Mouse (Mus musculus) thymus, postnatal 10 days (tissue): ENCODE measurements around the gene Usp53.
"Not testable (repeated sequence)": the region's sequence is repeated elsewhere in the genome, so short reads cannot be mapped to it uniquely, and the experiment has no call there.

Experiments
- DNase-seq, 2 experiments: peaks; one replicate each; pipeline ENCODE4 v3.0.0; 2021; ENCODE audit warnings: low spot score in 2 of 2

Usp53 gene

DNA sequence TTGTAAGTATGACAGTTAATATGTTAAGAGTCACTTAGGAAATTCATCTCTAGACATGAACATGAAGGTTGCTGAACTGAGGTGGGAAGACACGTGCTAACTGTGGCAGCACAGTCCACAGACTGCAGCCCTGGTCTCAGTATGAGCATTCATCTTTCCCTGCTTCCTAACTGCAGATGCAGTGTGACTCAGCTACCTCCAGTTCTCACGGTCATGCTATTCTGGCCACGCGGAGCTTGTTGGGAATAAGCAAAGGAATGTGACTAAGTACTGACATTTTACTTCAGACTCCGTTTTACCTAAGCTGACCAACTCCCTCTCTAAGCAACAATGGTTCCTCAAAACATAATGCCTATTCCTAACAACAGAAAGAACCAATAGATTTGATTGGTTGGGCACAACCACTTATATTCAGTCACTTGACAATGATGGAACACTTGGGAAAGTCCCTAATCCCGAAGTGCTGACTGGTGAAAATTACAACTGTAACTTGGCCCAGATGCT lies 40.9 kb downstream of the Usp53 start:
- no peak for DNase-seq

DNA sequence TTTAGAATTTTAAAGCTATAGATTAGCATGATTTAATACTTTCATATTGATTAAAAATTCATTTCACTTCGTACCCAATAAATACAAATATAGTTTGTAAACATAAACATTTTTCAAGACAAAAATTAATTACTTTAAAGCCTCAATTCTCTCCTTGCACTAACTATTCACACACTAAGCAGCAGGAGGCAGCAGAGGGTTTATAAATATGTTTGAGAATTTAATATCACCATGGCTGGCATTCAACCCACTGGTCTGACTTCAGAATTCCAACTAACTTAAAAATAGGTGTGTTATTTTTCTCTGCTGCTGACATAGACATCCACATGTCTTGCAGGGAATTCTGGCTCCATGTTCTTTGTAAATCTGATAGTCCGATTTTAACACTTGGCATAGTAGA lies 45.1 kb downstream of the Usp53 start:
- DNase-seq: peak in 1 of 2 experiments; percentile 30

DNA sequence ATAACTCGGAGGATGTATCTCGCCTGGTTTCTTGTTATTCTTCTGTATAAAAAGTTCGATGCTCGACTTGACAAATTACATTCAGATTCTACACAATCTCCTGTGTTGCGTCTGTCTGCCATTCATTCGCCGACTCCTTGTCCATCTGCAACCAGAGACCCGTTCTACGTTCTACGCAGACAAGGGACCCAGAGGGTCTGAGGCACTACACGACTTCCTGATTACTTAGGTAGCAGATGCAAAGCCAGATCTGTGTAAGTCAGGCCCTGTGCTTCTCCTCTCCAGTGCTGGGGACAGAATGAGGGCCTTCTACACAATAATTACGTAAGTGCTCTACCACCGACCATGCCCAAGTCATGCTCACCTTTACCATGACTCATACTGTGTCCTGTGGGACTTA lies 47.1 kb downstream of the Usp53 start:
- DNase-seq: not testable (repeated sequence)

DNA sequence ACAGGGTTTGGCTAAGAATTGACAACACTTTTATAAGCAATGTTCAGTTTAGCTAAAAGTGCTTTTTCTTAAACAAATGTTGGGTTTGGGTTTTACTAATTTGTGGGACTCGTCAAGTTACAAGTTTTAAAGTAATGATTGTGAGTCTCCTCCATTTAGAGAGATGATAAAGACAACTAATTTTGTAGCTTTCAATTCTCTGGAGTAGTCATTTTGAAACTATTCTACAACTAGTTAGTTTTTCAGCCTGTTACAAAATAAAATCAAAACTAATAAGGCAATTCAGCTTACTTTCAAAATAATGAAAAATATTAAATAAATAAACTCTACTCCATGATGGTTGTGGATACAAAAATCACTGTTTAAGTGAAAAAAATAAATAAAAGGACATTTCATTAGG lies 51.8 kb downstream of the Usp53 start:
- no peak for DNase-seq

DNA sequence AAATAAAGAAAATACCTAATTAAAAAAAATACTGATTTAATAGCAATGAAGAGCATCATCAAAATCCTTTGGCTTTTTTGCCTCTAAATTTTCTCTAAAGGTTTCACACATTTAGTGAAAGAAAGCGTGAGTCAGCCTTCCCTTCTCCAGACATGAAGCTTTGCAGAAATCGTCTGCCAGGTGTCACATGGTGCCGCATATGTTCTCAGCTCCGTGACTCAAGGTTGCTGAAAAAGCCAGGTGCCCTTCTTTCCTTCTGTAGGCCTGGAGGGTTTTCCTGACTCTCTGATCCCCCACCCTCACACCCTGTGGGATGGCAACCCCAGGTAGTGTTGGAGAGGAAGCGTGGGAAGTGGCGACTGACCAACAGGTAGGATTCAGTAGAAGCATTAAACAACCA lies 54.6 kb downstream of the Usp53 start:
- DNase-seq: no peak

DNA sequence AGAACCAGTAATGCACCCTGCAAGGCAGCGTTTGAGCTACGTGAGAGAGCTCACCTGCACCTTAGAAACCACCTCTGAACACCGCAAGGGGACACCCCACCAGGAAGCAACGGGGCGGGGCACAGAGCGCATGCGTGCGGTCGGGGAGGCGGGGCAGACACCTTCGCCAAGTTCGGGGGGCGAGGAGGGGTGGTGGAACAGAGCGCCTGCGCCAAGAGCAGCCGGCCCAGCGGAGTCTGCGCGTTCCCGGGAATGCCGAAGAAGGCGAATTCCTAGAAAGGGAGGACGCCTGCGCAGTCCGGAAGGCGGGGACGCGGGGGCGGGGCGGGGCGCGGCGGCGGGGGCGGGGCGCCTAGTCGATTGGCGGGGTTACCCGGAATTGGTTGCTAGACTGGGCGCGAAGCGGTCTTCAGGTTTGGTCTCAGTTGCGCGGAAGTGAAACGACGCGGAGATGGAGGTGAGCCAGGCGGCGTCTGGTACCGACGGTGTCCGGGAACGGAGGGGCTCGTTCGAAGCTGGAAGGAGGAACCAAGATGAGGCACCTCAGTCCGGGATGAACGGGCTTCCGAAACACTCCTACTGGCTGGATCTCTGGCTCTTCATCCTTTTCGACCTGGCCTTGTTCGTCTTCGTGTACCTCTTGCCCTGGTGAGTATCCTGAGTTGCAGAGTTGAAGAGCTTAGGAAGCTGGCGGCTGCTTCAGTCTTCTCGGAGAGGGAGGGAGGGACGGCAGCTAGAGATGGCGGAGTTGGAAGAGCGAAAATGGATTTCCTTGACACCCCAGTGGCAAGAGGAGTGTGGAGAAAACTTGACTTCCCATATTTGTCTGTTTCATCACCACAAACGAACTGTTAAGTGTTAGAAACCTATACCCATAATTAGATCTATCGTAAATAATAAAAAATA lies 60.0 kb downstream of the Usp53 start, which contains the start of gene 1810037I17Rik:
Gene 1810037I17Rik (plus strand): TSS at position 195 of the 906 bp plus-strand sequence.
- DNase-seq: peak; percentile 95 to 96

DNA sequence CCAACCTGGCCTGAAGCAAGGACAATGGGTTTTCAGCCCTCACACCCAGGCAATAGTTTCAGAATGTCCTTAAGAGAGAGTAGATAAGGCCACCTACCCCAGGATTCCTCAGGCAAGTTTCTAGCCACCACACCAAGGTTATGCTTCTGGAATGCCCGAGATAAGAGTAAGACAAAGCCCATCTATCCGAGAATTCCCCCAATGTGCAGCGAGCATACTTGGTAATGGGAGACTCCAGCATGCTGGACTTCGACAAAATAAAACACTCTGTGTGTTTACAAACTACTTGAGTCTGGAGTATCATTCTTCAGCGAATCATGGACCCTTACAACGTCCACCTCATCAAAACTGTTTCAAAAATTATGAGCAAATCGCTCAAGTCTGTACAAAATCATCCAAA lies 61.2 kb downstream of the Usp53 start:
- DNase-seq: no peak

DNA sequence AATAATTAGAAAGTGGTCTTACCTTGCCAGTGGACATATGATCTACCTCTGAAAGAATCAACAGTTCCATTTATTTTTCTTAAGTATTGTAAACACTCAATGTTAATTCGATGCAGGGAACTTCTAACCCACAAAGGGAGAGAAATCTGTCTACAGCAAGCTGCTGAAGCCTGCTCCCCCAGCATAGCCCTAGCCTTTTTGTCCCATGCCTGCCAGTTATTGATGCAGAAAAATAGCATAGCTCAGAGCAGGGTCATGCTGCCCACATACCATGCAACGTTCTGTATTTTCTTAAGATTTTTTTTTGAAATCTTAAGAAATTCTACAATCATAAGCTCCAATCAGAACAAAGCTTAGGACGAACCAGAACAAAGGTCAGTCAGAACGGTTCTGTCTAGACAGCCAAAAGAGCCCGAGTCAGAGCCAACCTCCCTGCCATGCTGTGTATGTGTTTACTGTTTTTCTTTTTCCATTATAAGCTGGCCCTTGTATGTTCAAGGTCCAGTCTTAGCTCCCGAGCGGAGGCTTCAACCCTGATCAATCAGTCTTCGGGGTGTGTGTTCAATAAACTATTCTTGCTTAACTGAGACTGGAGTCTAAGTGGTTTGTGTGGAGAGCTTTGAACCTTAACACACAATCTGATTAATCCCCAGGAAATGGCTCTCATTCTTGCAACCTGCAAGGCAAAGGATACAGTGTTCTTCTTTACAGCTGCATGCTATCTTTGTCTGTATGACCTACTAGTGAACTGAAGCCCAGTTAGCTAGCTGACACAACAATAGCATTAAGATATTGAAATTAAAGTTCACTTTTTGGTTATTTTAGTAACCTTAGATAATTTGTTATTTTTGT lies 62.4 kb downstream of the Usp53 start:
- no peak for DNase-seq

DNA sequence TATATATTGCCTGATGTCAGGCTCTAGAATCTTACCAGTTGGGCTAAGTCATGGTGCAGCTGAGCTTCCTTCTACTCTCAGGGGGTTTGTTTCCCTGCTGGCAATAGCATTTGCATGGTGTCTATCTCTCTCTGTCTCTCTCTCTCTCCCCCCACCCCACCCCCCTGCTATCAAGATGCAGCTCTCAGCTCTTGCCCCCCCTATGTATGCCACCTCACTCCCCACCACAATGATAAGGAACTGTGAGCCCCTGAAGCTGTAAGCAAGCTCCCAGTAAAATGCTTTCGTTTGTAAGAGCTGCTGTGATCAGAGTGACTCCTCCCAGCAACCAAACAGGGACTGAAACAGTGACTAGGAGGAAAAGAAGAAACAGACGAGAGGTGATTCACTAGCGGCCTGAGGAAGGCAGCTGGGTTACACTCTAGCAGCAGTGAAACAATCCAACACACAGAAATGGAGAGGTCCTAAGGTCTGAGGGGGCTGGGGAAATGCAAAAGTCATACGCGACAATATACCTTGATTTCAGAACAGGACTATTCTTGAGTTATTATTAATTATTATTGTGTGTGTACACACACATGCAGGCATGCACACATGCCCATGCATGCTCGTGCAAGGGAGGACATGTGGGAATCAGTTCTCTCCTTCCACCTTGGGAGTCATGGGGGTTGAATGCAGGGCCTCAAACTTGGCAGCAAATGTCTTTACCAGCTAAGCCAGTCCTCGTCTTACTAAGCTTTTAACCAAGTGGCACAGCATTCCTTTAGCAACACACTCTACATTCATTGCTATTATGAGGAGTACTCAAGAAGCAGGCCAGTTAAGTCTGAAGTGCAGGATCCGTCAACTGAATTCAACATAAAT lies 63.5 kb downstream of the Usp53 start:
- DNase-seq: no peak

DNA sequence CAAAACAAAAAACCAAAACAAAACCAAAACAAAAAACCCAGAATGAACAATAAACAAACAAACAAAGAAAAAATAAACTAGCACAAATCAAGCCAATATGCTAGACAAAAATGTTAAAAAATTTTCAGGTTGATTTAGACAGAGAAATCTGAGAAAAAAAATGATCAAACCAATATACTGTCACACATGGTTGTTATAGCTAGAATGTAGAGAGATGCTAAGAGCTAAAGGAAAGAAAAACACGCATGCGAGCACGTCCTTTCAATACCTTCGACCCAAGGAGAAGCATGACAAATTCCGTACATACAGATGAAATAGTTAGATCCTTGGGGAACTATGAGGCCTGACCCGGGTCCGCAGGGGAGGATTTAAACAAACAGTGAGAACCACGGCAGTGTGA lies 65.0 kb downstream of the Usp53 start, which contains the start of gene Gm10959:
Gene Gm10959 (minus strand): TSS at position 101 of the 400 bp plus-strand sequence.
- DNase-seq: no peak

DNA sequence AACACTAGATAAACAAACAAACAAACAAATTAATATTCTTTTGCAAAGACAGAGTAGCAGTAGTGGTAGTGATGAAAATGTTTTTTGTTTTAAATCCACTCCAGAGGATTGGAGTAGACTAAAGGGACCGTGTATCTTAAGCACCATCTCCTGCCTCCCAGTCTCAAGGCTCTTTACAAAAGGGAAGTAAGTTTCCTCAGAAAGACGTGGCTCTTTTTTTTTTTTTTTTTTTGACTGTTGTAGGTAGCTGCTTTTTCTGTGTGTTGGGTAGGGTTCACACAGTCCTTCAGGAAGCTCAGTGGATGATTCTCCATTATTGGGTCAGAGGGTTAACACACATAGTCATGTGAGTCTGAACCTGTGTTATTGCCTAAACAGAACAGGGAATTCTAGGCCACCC lies 65.6 kb downstream of the Usp53 start:
- no peak for DNase-seq

DNA sequence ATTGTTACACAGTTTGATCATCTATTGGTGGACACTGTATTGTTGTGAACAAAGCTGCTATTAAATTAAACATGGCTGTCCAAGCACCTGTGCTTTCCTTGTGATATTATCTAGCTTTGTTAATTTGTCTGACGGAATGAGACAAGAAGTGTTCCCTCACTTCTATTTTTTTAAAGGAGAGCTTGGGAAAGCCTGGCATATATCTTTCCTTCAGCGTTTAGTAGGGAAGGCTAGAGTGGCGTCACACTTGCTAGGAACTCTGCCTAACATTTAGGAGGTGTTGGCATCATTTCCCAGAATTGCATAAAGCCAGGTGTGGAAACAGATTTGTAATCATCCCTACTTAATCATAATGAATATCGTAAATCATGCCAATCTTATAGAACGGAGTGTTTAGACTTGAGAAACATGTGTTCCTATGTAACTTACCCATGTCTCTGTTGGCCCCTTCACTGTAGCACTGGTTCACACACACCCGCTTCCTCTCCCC lies 68.1 kb downstream of the Usp53 start:
- no peak for DNase-seq

DNA sequence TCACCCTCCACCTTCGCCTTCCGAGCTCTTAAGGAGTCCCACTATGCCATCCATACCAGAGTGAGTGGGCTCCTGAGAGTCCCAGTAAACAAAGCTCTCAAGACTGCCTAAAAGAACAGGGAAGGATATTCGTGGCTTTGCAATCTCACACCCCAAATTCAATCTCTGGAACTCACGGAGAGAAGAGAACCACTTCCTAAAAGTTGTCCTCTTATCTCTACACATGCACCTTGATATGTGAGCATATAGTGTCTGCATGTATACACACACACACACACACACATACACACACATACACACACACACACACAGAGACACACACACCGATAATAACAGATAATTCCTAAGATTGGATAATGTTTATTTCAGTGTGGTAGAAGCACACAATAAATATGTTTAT lies 68.8 kb downstream of the Usp53 start:
- DNase-seq: no peak

DNA sequence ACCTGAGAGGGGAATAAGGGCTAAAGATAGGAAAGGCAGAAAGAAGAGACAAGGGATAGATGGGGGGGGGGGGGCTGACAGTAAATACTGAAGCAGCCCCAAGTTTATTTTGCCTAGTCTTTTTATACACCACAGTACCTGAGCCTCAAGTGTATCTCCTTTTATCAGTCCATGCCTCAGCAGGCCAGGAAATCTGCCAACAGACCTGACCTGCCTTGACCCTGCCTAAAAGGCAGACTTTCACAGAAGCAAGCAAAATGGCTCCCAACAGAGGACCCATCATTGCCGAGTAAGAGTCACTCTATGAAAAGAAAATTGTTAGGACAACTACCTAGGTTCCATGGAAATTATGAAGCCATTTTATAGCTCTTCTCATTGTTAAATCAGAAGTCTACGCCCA lies 76.5 kb downstream of the Usp53 start:
- no peak for DNase-seq

DNA sequence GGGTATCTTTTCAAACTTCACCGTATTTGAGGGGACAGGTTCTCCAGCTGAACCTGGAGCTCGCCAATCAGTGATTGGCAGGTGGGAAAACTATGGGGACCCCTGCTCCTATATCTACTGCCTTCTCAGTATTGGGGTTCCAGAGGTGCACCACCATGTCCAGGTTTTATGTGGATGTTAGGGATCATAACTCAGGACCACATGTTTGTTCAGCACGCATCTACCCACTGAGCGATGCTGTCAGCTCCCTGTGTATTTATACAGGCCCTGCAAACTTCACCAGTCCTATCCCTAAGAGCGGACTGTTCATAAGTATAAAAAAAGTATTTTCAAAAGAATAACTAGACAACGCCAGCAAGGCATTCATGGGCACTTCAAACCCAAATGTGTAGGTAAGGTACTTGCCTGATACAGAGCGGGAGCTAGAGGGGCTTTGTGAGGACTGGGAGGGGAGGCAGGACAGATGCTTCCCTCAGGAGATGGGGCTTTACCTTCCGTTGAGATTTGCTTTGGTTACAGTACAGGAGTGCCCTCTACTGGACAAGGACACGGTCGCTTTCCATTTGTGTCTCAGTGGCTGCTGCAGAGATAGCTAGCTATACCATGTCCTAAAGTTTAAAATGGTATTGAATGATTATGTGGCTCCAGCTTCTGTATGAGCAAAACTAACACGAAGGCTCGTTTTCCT lies 80.4 kb downstream of the Usp53 start:
- DNase-seq: peak in 1 of 2 experiments; percentile 40

DNA sequence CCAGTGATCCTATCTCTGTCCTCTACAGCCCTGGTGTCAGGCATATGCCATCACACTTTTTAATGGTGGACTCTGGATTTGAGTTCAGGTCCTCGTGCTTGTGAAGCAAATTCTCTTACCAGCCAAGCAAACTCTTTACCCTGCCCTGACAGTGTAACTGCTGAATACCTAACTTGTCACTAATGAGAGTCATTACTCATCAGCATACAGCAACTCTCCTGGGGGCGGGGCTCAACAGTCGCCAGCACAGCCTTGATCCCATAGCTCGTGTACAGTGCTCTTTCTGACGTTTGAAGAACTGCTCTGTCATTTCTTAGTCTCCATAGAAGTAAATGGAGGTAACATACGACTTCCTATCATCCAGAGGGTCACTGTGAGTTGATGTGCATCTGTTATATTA lies 86.1 kb downstream of the Usp53 start:
- DNase-seq: no peak

DNA sequence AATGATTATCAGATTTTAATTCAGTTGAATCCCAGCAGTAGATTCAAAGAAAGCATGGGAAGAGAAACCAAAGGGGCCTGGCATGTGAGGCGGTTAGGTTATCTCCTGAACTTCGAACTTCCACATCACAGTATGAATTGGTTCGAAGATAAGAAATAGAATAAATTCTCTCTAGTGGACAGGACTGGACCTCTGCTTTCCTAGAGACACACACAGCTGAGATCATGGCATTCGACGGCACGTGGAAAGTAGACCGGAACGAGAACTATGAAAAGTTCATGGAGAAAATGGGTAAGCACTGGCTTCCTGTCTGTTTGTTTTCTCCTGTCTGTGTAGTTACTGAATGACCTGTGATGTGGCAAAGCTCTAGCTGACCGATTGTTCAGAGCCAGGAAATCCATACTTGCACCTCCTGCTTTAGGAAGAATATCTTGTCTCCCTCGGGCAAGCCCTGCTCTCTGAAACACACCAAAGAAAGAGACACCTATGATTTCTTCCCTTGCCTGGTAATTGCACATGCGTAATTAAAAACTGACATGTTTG lies 89.0 kb downstream of the Usp53 start:
- no peak for DNase-seq

DNA sequence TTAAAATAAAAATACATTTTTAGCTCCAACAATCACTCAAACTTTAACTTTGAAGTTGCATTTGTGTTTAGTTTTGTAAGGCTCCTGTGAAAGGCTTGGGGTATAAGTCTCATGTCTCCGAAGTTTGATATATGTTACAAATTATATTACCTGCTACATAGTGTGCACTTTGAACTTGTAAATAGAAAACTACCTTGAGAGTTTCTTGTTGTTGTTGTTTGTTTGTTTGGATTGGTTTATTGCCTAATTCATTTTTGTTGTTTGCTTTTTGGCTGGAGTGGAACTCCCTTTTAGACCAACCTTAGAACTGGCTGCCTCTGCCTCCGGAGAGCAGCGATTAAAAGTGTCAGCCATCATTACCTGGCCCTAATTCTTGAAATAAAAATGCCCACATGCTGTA lies 89.5 kb downstream of the Usp53 start, which contains the start of gene Fabp2:
Gene Fabp2 (plus strand): TSS at position 301 of the 400 bp plus-strand sequence.
- DNase-seq: no peak

DNA sequence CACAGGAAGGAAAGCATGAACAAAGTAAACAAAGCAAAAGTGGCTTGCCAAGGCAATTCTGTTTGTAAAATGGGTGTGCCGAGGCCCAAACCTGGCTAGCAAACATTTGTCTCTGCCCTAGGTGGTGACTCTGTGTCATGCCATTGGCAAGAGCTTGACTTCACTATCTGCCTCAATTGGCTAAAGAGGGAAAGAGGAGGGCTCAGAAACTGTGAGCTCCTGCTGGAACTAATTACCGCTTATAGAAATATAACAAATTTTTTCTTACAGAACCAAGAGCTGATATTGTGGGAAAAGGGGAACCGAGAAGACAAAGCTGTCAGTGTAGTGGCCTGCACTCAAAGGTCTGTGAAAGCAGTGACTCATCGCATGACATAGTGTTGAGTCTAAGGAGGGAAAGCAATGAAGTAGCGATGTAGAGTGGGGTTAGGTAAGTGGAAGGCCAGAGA lies 95.9 kb downstream of the Usp53 start:
- no peak for DNase-seq
